In the genomic region with DNA sequence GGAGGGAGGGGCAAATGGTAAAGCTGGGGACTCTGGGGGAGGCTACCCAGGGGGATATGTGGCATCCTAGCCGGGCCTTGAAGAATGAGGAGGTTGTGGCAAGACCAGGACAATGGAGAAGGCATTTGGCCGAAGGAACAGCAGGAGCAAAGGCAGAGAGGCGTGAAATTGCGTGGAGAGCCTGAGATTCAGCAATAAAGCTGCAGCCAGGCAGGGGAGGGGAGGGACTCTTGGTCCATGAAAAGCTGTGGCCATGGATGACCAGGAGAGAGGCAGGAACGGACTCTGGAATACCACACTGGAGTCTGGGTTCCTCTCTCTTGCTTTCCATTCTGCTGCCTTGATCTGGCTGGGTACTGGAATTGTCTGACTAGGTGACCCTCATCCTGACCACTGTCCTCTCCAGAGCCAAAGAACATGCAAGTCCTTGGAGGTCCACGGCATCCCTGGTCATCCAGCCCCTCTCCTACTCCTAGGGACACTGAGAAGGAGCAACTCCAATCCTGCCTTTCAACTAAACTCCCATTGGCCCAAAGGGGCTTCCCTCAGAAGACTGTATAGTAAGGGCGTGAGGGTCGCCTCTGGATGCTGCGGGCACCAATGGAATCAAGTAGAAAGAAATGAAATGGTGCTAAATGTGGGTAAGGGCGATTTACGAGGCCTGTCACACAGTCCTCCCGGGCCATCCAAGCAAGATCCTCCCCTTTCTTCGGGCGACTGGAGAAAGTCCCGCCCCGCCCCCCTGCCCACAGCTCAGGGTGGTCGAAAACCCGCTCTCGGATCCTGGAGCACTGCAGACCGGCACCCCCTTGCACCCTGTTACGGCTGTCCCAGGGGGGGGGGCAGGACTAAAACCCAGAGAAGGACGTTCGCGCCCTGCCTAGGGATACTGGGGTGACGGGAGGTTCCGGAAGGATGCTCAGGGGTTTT, we compare ENCODE assay signal across 9 mouse cellular contexts. TPM values are rescaled to one million over a fixed set of nuclear protein-coding genes. Genes with fewer than 3 reads are reported as not detected.
DNase-seq lines count a peak whose midpoint lies in the region; ATAC-seq lines count a peak whose summit lies in the region.
"Had no signal": no experiment of that assay in that cellular context is flagged by ENCODE, and none has a peak within 500 bp of the region (broad histone marks: within the 10 kb centered on the region; RNA-seq: fewer than 3 reads in every experiment).

No protein-coding gene starts in this region.

- no peaks in the 10 kb centered on the region for H3K9me3 ChIP-seq in intestine, embryonic 16.5 days (ENCODE audit: control insufficient read depth, low read length)
- no peaks in the 10 kb centered on the region for H3K9me3 ChIP-seq in midbrain, embryonic 11.5 days (ENCODE audit: control insufficient read depth, low read length)

- H3K4me2 ChIP-seq in intestine, embryonic 16.5 days (ENCODE audit: low read depth, low read length) = peak overlapping the region; percentile 86
- peak overlapping the region; percentile 81 for H3K4me2 ChIP-seq in midbrain, embryonic 11.5 days

- peak; percentile 33 for DNase-seq in adrenal gland, postnatal 10 days
- no peak for DNase-seq in adrenal gland, postnatal 14 days
- peak; percentile 76 for DNase-seq in embryo, embryonic 11 days
- peak; percentile 97 for DNase-seq in midbrain, embryonic 11.5 days (ENCODE audit: low spot score, missing footprints)
- no peak for DNase-seq in thymus, postnatal 36 days
- no peak for DNase-seq in thymus, postnatal 4 days

- H3K9ac ChIP-seq in intestine, embryonic 16.5 days (ENCODE audit: low read depth, low read length) = peak overlapping the region; percentile 88
- H3K9ac ChIP-seq in midbrain, embryonic 11.5 days (ENCODE audit: low read length) = peak overlapping the region; percentile 97
- H3K9ac ChIP-seq: liver, embryonic 14.5 days had no signal

- H3K27ac ChIP-seq in intestine, embryonic 16.5 days (ENCODE audit: low read length) = no peak overlapping the region
- H3K27ac ChIP-seq in midbrain, embryonic 11.5 days (ENCODE audit: low read depth, low read length) = peak overlapping the region; percentile 97
- H3K27ac ChIP-seq: liver, embryonic 14.5 days had no signal

- WGBS in intestine, embryonic 16.5 days = 22% methylated on average over 26 of the region's 26 CpGs
- WGBS in midbrain, embryonic 11.5 days = under 1% methylated on average over 26 of the region's 26 CpGs

- no peaks in the 10 kb centered on the region for H3K27me3 ChIP-seq in intestine, embryonic 16.5 days (replicated peaks; ENCODE audit: control insufficient read depth, insufficient read depth, low read length)
- H3K27me3 ChIP-seq in midbrain, embryonic 11.5 days (ENCODE audit: control insufficient read depth, insufficient read depth, low read length) = no peaks in the 10 kb centered on the region

- H3K4me1 ChIP-seq in intestine, embryonic 16.5 days (ENCODE audit: control insufficient read depth, insufficient read depth, low read length) = peaks cover 27% of the 10 kb centered on the region
- peaks cover 45% of the 10 kb centered on the region for H3K4me1 ChIP-seq in midbrain, embryonic 11.5 days (ENCODE audit: control insufficient read depth, insufficient read depth, low read length)

- ATAC-seq in intestine, embryonic 16.5 days = no peak
- ATAC-seq in midbrain, embryonic 11.5 days (ENCODE audit: low FRiP score) = peak; percentile 31
- ATAC-seq in megakaryocyte, adult 5-6 weeks (ENCODE audit: poor library complexity, severe bottlenecking) = no peak

- no peaks in the 10 kb centered on the region for H3K36me3 ChIP-seq in intestine, embryonic 16.5 days (ENCODE audit: control insufficient read depth, insufficient read depth, low read length)
- H3K36me3 ChIP-seq in midbrain, embryonic 11.5 days (ENCODE audit: control insufficient read depth, insufficient read depth, low read length) = no peaks in the 10 kb centered on the region

- H3K4me3 ChIP-seq in intestine, embryonic 16.5 days (ENCODE audit: low read length) = peak overlapping the region; percentile 77
- peak overlapping the region; percentile 95 for H3K4me3 ChIP-seq in midbrain, embryonic 11.5 days (ENCODE audit: low read depth, low read length)

RNA-seq across cellular contexts. Expression of gene Fignl2, which starts 2.0 kb away (rescaled TPM):
- 10 to 100 TPM in 1 of 2 experiments, 1 to 10 TPM in 1; 8.4 to 11.0 TPM for total RNA-seq in adrenal gland, postnatal 10 days (2021)
- total RNA-seq in adrenal gland, postnatal 14 days (2021) = 7.9 and 8.8 TPM in 2 replicates
- 0.12 TPM in 2 replicates for polyA plus RNA-seq in intestine, embryonic 16.5 days (2015; fragmentation: Nextera tagmentation; extraction: Ambion mirVana)
- 1.0 and 1.4 TPM in 2 replicates for polyA plus RNA-seq in midbrain, embryonic 11.5 days (2014; fragmentation: Nextera tagmentation; extraction: Ambion mirVana)
- 0.04 TPM in 1 of 2 replicates, not detected in the other for total RNA-seq in megakaryocyte, adult 5-6 weeks (2015)
- total RNA-seq in megakaryocyte, adult 5-6 weeks (2017) = 0.07 and 0.16 TPM in 2 replicates

RNA-seq across cellular contexts. Expression of gene Gm47841, which starts 29.1 kb away (rescaled TPM):
- under 1 TPM in 1 of 2 experiments, not detected in 1; 0.33 TPM for total RNA-seq in adrenal gland, postnatal 10 days (2021)
- total RNA-seq in adrenal gland, postnatal 14 days (2021) = 0.49 TPM in 1 of 2 replicates, not detected in the other
- not detected in 2 replicates for polyA plus RNA-seq in intestine, embryonic 16.5 days (2015; fragmentation: Nextera tagmentation; extraction: Ambion mirVana)
- not detected in 2 replicates for polyA plus RNA-seq in midbrain, embryonic 11.5 days (2014; fragmentation: Nextera tagmentation; extraction: Ambion mirVana)
- total RNA-seq in megakaryocyte, adult 5-6 weeks (2015) = not detected in 2 replicates
- total RNA-seq in megakaryocyte, adult 5-6 weeks (2017) = not detected in 2 replicates
- polyA plus RNA-seq: liver, embryonic 14.5 days had no signal

RNA-seq across cellular contexts. Expression of gene Ankrd33, which starts 39.2 kb away (rescaled TPM):
- under 1 TPM; 0.24 to 0.33 TPM for total RNA-seq in adrenal gland, postnatal 10 days (2021)
- total RNA-seq in adrenal gland, postnatal 14 days (2021) = not detected in 2 replicates
- not detected in 2 replicates for polyA plus RNA-seq in intestine, embryonic 16.5 days (2015; fragmentation: Nextera tagmentation; extraction: Ambion mirVana)
- polyA plus RNA-seq in midbrain, embryonic 11.5 days (2014; fragmentation: Nextera tagmentation; extraction: Ambion mirVana) = not detected in 2 replicates
- total RNA-seq in megakaryocyte, adult 5-6 weeks (2015) = not detected in 2 replicates
- not detected in 2 replicates for total RNA-seq in megakaryocyte, adult 5-6 weeks (2017)
- polyA plus RNA-seq: liver, embryonic 14.5 days had no signal

RNA-seq across cellular contexts. Expression of gene Acvrl1, which starts 52.0 kb away (rescaled TPM):
- 10 to 100 TPM; 19.5 to 19.8 TPM for total RNA-seq in adrenal gland, postnatal 10 days (2021)
- total RNA-seq in adrenal gland, postnatal 14 days (2021) = 16.7 and 20.7 TPM in 2 replicates
- polyA plus RNA-seq in intestine, embryonic 16.5 days (2015; fragmentation: Nextera tagmentation; extraction: Ambion mirVana) = 31.2 and 31.9 TPM in 2 replicates
- 4.2 and 5.0 TPM in 2 replicates for polyA plus RNA-seq in midbrain, embryonic 11.5 days (2014; fragmentation: Nextera tagmentation; extraction: Ambion mirVana)
- 6.9 and 8.2 TPM in 2 replicates for total RNA-seq in megakaryocyte, adult 5-6 weeks (2015)
- 27.6 and 34.9 TPM in 2 replicates for total RNA-seq in megakaryocyte, adult 5-6 weeks (2017)

Comparison
In these comparisons a context has a peak if more than half of its experiments do, and no peak if none do; other contexts are left out.
1. DNase-seq: peak in adrenal gland, postnatal 10 days (single experiment), embryo, embryonic 11 days (single experiment) and midbrain, embryonic 11.5 days (single experiment); none in adrenal gland, postnatal 14 days (single experiment), thymus, postnatal 36 days (0 of 2) and thymus, postnatal 4 days (single experiment).